In genomic region chr14:60732081-60732480, GRCm38 (mm10) we compare ENCODE assay signal across 13 mouse cellular contexts. TPM values are rescaled to one million over a fixed set of nuclear protein-coding genes. Genes with fewer than 3 reads are reported as not detected.
DNase-seq lines count a peak whose midpoint lies in the region; ATAC-seq and TF ChIP-seq lines count a peak whose summit lies in the region.
"Had no signal": no experiment of that assay in that cellular context is flagged by ENCODE, and none has a peak within 500 bp of the region (broad histone marks: within the 10 kb centered on the region; RNA-seq: fewer than 3 reads in every experiment).

No protein-coding gene starts in this region.

- TF ChIP-seq CTCF in spleen, adult 2 months (IDR thresholded peaks at IDR 0.05; ENCODE audit: extremely low read depth, insufficient read depth, insufficient read length, insufficient replicate concordance): no peak

- H3K9ac ChIP-seq in heart, embryonic 14.5 days (ENCODE audit: low read length): peak overlapping the region; percentile 77
- H3K9ac ChIP-seq: neural tube, embryonic 12.5 days had no signal

- peak overlapping the region; percentile 67 for H3K4me2 ChIP-seq in heart, embryonic 14.5 days (ENCODE audit: low read length)

- ATAC-seq in heart, embryonic 14.5 days (ENCODE audit: insufficient number of reproducible peaks, insufficient read depth, low FRiP score, low read depth): no peak
- peak; percentile 55 for ATAC-seq in inflammation-experienced regulatory T-cells, adult 6 months
- ATAC-seq: forebrain, embryonic 13.5 days had no signal

- peaks cover 6% of the 10 kb centered on the region; the same call in 1 of the 2 replicates for H3K9me3 ChIP-seq in heart, embryonic 14.5 days (ENCODE audit: control insufficient read depth, low read length)
- H3K9me3 ChIP-seq: midbrain, embryonic 13.5 days; neural tube, embryonic 12.5 days had no signal

- WGBS in heart, embryonic 14.5 days: 46% methylated on average over 6 of the region's 6 CpGs
- whole genome bisulfite sequencing in spleen, adult 2 months: 8% methylated on average over 6 of the region's 6 CpGs

- peak overlapping the region in 1 of 2 experiments; percentile 31; a peak in 1 of 4 replicates for H3K27ac ChIP-seq in heart, embryonic 14.5 days (replicated peaks in 1 of 2; ENCODE audit: control insufficient read depth in 1 of 2, insufficient read depth in 1 of 2, low read depth in 2 of 2, low read length in 2 of 2)
- H3K27ac ChIP-seq in spleen, adult 2 months (ENCODE audit: insufficient read depth, low read length): peak overlapping the region; percentile 76
- H3K27ac ChIP-seq: neural tube, embryonic 12.5 days had no signal

- peaks cover 29 to 51% of the 10 kb centered on the region in 2 experiments for H3K4me1 ChIP-seq in heart, embryonic 14.5 days (ENCODE audit: control insufficient read depth in 2 of 2, insufficient read depth in 2 of 2, low read length in 2 of 2)
- peaks cover 37% of the 10 kb centered on the region; the same call in 1 of the 2 replicates for H3K4me1 ChIP-seq in spleen, adult 2 months (ENCODE audit: control insufficient read depth, insufficient read depth, insufficient read length)

- H3K27me3 ChIP-seq in heart, embryonic 14.5 days (ENCODE audit: control insufficient read depth, insufficient read depth, low read length): no peaks in the 10 kb centered on the region
- H3K27me3 ChIP-seq in spleen, adult 2 months (ENCODE audit: control insufficient read depth, insufficient read depth, low read length): no peaks in the 10 kb centered on the region
- H3K27me3 ChIP-seq: forebrain, embryonic 13.5 days; midbrain, embryonic 13.5 days; neural tube, embryonic 12.5 days; Patski had no signal

- H3K4me3 ChIP-seq in heart, embryonic 14.5 days (ENCODE audit: control insufficient read depth in 1 of 2, insufficient read depth in 1 of 2, low read depth in 1 of 2, low read length in 2 of 2): no peak overlapping the region
- no peak overlapping the region for H3K4me3 ChIP-seq in spleen, adult 2 months (ENCODE audit: extremely low read depth, insufficient read depth, insufficient read length)
- H3K4me3 ChIP-seq: forebrain, embryonic 13.5 days; midbrain, embryonic 13.5 days; neural tube, embryonic 12.5 days had no signal

- no peak for DNase-seq in heart, adult 8-10 months (ENCODE audit: low spot score)
- peak in 1 of 2 experiments; percentile 35 for DNase-seq in spleen, adult 2 months (ENCODE audit: low read depth in 1 of 2, low spot score in 2 of 2)
- DNase-seq in spleen, adult 18-20 months: no peak
- no peak for DNase-seq in retina, postnatal 1 day
- DNase-seq in layer of hippocampus, adult 9-11 months: no peak
- no peak for DNase-seq in gastrocnemius, postnatal 25 days
- DNase-seq: cerebellum, adult 9-11 months had no signal

- H3K36me3 ChIP-seq in heart, embryonic 14.5 days (ENCODE audit: control insufficient read depth, insufficient read depth, low read length): no peaks in the 10 kb centered on the region
- H3K36me3 ChIP-seq in spleen, adult 2 months (ENCODE audit: control insufficient read depth, insufficient read depth, low read length): no peaks in the 10 kb centered on the region

- no peak for TF ChIP-seq POLR2A in spleen, adult 2 months (IDR thresholded peaks at IDR 0.05; ENCODE audit: low read depth, low read length)

RNA-seq across cellular contexts. Expression of gene C1qtnf9, which starts 35.9 kb away (rescaled TPM):
- 0.31 and 0.98 TPM in 2 replicates for polyA plus RNA-seq in heart, embryonic 14.5 days (2014; fragmentation: Nextera tagmentation; extraction: Ambion mirVana)
- 10 to 100 TPM; 39.4 to 49.7 (median 43.6) TPM for total RNA-seq in heart, adult 8-10 months (2022)
- 0.23 and 0.31 TPM in 2 replicates for polyA plus RNA-seq in spleen, adult 2 months (2012; rRNA removed)
- under 1 TPM in 1 of 3 experiments, not detected in 2; 0.30 TPM for polyA plus RNA-seq in inflammation-experienced regulatory T-cells, adult 6 months (2017; shearing (Covaris generic))
- total RNA-seq in gastrocnemius, postnatal 25 days (2021): 10 to 100 TPM; 19.2 to 23.5 TPM
- polyA plus RNA-seq: midbrain, embryonic 13.5 days; Patski had no signal

RNA-seq across cellular contexts. Expression of gene Mipep, which starts 52.3 kb away (rescaled TPM):
- 33.4 and 37.3 TPM in 2 replicates for polyA plus RNA-seq in heart, embryonic 14.5 days (2014; fragmentation: Nextera tagmentation; extraction: Ambion mirVana)
- 10 to 100 TPM; 70.6 to 75.9 (median 73.6) TPM for total RNA-seq in heart, adult 8-10 months (2022)
- polyA plus RNA-seq in spleen, adult 2 months (2012; rRNA removed): 3.2 and 5.7 TPM in 2 replicates
- polyA plus RNA-seq in inflammation-experienced regulatory T-cells, adult 6 months (2017; shearing (Covaris generic)): 1 to 10 TPM; 1.7 to 2.1 (median 1.9) TPM
- 10 to 100 TPM; 30.4 to 31.2 TPM for total RNA-seq in gastrocnemius, postnatal 25 days (2021)
